Mouse (Mus musculus) monocyte, adult 2 months (primary cell): ENCODE measurements around the gene Cyp4x1.
"Not testable (repeated sequence)": the region's sequence is repeated elsewhere in the genome, so short reads cannot be mapped to it uniquely, and the experiment has no call there.

Experiments used
- DNase-seq, 2 experiments: peaks; one replicate each; pipeline ENCODE4 v3.0.0; 2022; ENCODE audit warnings: low spot score in 2 of 2, low read depth in 1 of 2

Gene Cyp4x1

GRCm38 (mm10) chr4:115133621-115134295 lies at the start of gene Cyp4x1:
Gene Cyp4x1 (minus strand): TSS chr4:115134281.
- no peak for DNase-seq

- not testable (repeated sequence) for DNase-seq
Observed at GRCm38 (mm10) chr4:115176201-115176600, 42.1 kb upstream of the Cyp4x1 start.

GRCm38 (mm10) chr4:115174694-115175353 lies 40.7 kb upstream of the Cyp4x1 start:
- DNase-seq = no peak

- not testable (repeated sequence) for DNase-seq
Observed at GRCm38 (mm10) chr4:115158963-115159362, 24.9 kb upstream of the Cyp4x1 start.

- no peak for DNase-seq
Observed at GRCm38 (mm10) chr4:115154723-115155122, 20.6 kb upstream of the Cyp4x1 start.

- no peak for DNase-seq
Observed at GRCm38 (mm10) chr4:115134296-115134630, 182 bp upstream of the Cyp4x1 start.

GRCm38 (mm10) chr4:115133085-115133484 lies 996 bp downstream of the Cyp4x1 start:
- DNase-seq = no peak

GRCm38 (mm10) chr4:115124713-115125112 lies 9.4 kb downstream of the Cyp4x1 start:
- no peak for DNase-seq

GRCm38 (mm10) chr4:115123507-115123906 lies 10.6 kb downstream of the Cyp4x1 start:
- DNase-seq = no peak

GRCm38 (mm10) chr4:115121608-115122007 lies 12.5 kb downstream of the Cyp4x1 start:
- DNase-seq = no peak

- no peak for DNase-seq
Observed at GRCm38 (mm10) chr4:115121162-115121561, 12.9 kb downstream of the Cyp4x1 start.

GRCm38 (mm10) chr4:115119642-115120041 lies 14.4 kb downstream of the Cyp4x1 start:
- no peak for DNase-seq

GRCm38 (mm10) chr4:115113266-115113665 lies 20.8 kb downstream of the Cyp4x1 start:
- DNase-seq = no peak

- no peak for DNase-seq
Observed at GRCm38 (mm10) chr4:115111167-115111566, 22.9 kb downstream of the Cyp4x1 start.

- DNase-seq = no peak
Observed at GRCm38 (mm10) chr4:115103510-115103909, 30.6 kb downstream of the Cyp4x1 start.

- DNase-seq = no peak
Observed at GRCm38 (mm10) chr4:115101682-115102081, 32.4 kb downstream of the Cyp4x1 start.

- DNase-seq = no peak
Observed at GRCm38 (mm10) chr4:115097146-115097496, 37.0 kb downstream of the Cyp4x1 start.

GRCm38 (mm10) chr4:115096435-115097145 lies 37.5 kb downstream of the Cyp4x1 start:
- no peak for DNase-seq

GRCm38 (mm10) chr4:115095671-115096434 lies 38.2 kb downstream of the Cyp4x1 start:
- no peak for DNase-seq

- DNase-seq = no peak
Observed at GRCm38 (mm10) chr4:115094056-115094455, 40.0 kb downstream of the Cyp4x1 start.

- no peak for DNase-seq
Observed at GRCm38 (mm10) chr4:115093331-115093864, 40.7 kb downstream of the Cyp4x1 start.
